Mouse (Mus musculus): ENCODE data around the gene Zfp84.

- no peak for TF ChIP-seq MYOD1 (IDR thresholded peaks at IDR 0.05; ENCODE audit: control insufficient read depth, insufficient read length, low read depth)
- no peak for TF ChIP-seq CEBPB (IDR thresholded peaks at IDR 0.05; ENCODE audit: low read depth)
- no peak for TF ChIP-seq MYOG (IDR thresholded peaks at IDR 0.05; ENCODE audit: control insufficient read depth, extremely low read depth, insufficient read length)
- no peak for TF ChIP-seq CTCF (IDR thresholded peaks at IDR 0.05; ENCODE audit: control insufficient read depth, insufficient read depth, insufficient read length)
These were observed 46.9 kb downstream of the Zfp84 start for GRCm38 (mm10) chr7:29815061-29815784.

Measured in C2C12 (cell line).